Mouse (Mus musculus) kidney, postnatal 0 days (tissue): ENCODE measurements around the gene Amotl1. TPM values are rescaled to one million over a fixed set of nuclear protein-coding genes. Genes with fewer than 3 reads are reported as not detected.

Experiments
- ATAC-seq: fragments of 200-750 bp; cut with Nextera tagmentation; replicated peaks from 2 replicates; pipeline ENCODE4 v1.8.0; 2017; ENCODE audit warnings: low read depth, moderate number of reproducible peaks, moderate TSS enrichment, moderate library complexity; ENCODE audit not compliant: low FRiP score
- DNase-seq: peaks from one replicate; pipeline ENCODE4 v3.0.0-alpha.2; 2016; ENCODE audit warnings: low spot score
- H3K27ac ChIP-seq: fragments of 300-500 bp; sonication (generic); 2 replicates; pipeline ENCODE4 v1.5.1; 2014; ENCODE audit warnings: mild to moderate bottlenecking
- H3K27me3 ChIP-seq: fragments of 300-500 bp; sonication (generic); 2 replicates; pipeline ENCODE4 v1.6.1; 2014; ENCODE audit warnings: low read length, mixed read lengths; ENCODE audit not compliant: insufficient read depth
- H3K36me3 ChIP-seq: fragments of 300-500 bp; sonication (generic); 2 replicates; pipeline ENCODE4 v1.6.1; 2014; ENCODE audit warnings: low read length, mixed read lengths; ENCODE audit not compliant: insufficient read depth
- H3K4me1 ChIP-seq: fragments of 300-500 bp; sonication (generic); replicated peaks from 2 replicates; pipeline ENCODE4 v1.6.1; 2014; ENCODE audit warnings: antibody characterized with exemption, low read length, mixed read lengths; ENCODE audit not compliant: insufficient read depth
- H3K4me2 ChIP-seq: fragments of 300-500 bp; sonication (generic); 2 replicates; pipeline ENCODE4 v1.6.1; 2014; ENCODE audit warnings: mild to moderate bottlenecking, low read length, moderate library complexity, mixed read lengths
- H3K4me3 ChIP-seq: fragments of 300-500 bp; sonication (generic); replicated peaks from 2 replicates; pipeline ENCODE4 v1.5.1; 2014; ENCODE audit warnings: low read depth, low read length
- H3K9ac ChIP-seq: fragments of 300-500 bp; sonication (generic); 2 replicates; pipeline ENCODE4 v1.6.1; 2014; ENCODE audit warnings: low read depth, low read length
- H3K9me3 ChIP-seq: fragments of 300-500 bp; sonication (generic); replicated peaks from 2 replicates; pipeline ENCODE4 v1.6.1; 2016; ENCODE audit warnings: low read length, inconsistent platforms, mixed read lengths
- CTCF ChIP-seq: IDR thresholded peaks from 2 replicates; pipeline ENCODE4 v1.5.1; 2016; ENCODE audit warnings: antibody characterized with exemption, low read depth, mild to moderate bottlenecking, moderate library complexity
- WGBS: fragments of 180-500 bp; shearing (Covaris S2); extraction: QIAGEN DNeasy Blood & Tissue Kit; methylation state at CpG from one replicate; pipeline ENCODE4 v1.1.7; 2014; 5-methylcytosine and 5-hydroxymethylcytosine counted together
- polyA plus RNA-seq: library from polyadenylated mRNA; unstranded; fragments of >200 nt; fragmentation: Nextera tagmentation; extraction: Ambion mirVana; gene quantifications from 2 replicates; pipeline ENCODE4 v1.2.1, GENCODE M21; 2015

Amotl1 gene
- polyA plus RNA-seq, 1 experiment from 2014 or later = 12.0 TPM

DNA sequence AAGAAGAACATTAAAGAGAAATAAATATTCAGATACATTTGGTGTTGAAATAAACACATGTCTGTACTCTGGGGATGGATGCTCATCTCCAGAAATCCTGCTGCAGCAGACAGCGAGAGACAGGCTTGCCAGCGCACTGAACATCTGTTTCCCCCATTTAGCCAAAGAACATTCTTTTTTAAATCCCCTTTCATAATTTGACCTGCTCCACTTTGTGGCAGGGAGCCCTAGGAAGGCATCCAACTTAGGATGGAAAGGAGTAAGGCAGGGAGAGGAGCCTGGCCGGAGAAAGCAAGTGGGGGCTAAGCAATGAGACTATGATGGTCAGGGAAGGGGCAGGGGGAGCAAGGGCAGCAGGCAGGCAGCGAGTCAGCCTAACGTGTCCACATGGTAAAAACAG is 21.6 kb downstream of the Amotl1 start:
- no peaks in the 10 kb centered on the region for H3K9me3 ChIP-seq
- no peaks in the 10 kb centered on the region for H3K27me3 ChIP-seq
- H3K9ac ChIP-seq = no peak overlapping the region
- H3K4me2 ChIP-seq = no peak overlapping the region
- 0 out of 2 replicates have a peak, but pooled peaks cover 7% of the 10 kb centered on the region for H3K4me1 ChIP-seq
- WGBS = 38% methylated on average over 5 of the region's 5 CpGs
- H3K36me3 ChIP-seq = no peaks in the 10 kb centered on the region
- H3K27ac ChIP-seq = no peak overlapping the region
- ATAC-seq = no peak
- TF ChIP-seq CTCF = no peak
- DNase-seq = no peak
- no peak overlapping the region for H3K4me3 ChIP-seq

GRCm38 (mm10) chr9:14622848-14623247 is 22.0 kb downstream of the Amotl1 start:
- no peak for ATAC-seq
- DNase-seq = peak; percentile 69
- Histone ChIP-seq H3K4me2 (no peak overlapping the region), H3K27ac (no peak overlapping the region), H3K9me3 (no peaks in the 10 kb centered on the region), H3K9ac (no peak overlapping the region), H3K4me1 (0 out of 2 replicates have a peak, but pooled peaks cover 7% of the 10 kb centered on the region), H3K36me3 (no peaks in the 10 kb centered on the region), H3K27me3 (no peaks in the 10 kb centered on the region), H3K4me3 (no peak overlapping the region)
- 31% methylated on average over 3 of the region's 3 CpGs for WGBS
- TF ChIP-seq CTCF = no peak

- H3K27me3 ChIP-seq = no peaks in the 10 kb centered on the region
- no peak for TF ChIP-seq CTCF
- H3K27ac ChIP-seq = no peak overlapping the region
- H3K4me1 ChIP-seq = 0 out of 2 replicates have a peak, but pooled peaks cover 10% of the 10 kb centered on the region
- H3K9ac ChIP-seq = no peak overlapping the region
- DNase-seq (no peak), ATAC-seq (no peak)
- no peak overlapping the region for H3K4me3 ChIP-seq
- 77% methylated on average over 5 of the region's 5 CpGs for WGBS
- H3K4me2 ChIP-seq = no peak overlapping the region
- no peaks in the 10 kb centered on the region for H3K9me3 ChIP-seq
- H3K36me3 ChIP-seq = no peaks in the 10 kb centered on the region
Measured at GRCm38 (mm10) chr9:14620107-14620506, 24.7 kb downstream of the Amotl1 start.

DNA sequence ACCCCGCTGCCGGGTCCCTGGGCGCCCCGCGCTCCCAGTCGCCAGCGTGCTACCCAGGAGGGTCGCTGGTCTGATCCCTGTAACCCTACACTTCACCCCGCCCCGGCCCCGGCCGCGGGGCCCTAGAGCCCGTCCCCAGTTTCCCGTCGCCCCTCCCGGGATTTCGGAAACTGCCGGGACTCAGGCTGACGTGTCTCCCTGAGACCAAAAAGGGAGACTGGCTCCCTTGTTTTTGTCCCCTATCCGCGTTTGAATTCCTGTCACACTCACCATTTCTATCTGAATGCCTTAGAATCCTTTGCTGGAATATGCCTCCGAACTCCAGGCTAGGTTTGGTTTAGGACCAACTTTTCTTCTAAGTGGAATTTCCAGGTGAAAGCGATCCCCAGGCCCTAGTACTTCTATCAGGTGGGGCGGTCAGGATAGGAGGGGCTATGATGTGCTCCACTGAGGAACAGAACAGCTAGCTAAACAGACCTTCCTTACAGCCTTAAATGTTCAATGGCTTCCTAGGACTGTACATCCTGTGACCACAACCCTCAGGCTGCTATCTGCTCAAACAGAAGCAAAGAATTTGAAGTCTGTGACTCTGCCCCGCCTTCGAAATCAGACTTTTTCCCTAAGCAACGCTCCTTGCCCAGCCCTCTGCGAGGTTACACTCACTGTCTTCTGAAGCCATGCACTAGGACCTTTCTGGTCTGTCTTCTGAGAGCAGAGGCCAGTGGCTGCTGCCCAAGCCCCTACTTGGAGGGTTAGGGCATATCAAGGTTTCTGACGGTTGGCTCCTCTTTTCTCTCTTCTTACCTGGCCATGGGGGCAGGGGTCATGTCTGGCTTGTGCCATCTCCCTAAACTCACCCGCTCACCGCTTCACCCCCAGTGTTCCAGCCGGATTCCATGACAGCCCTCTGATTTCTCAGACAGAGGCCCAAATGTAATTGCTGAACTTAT is 29.6 kb downstream of the Amotl1 start:
- Histone ChIP-seq H3K4me3 (peak overlapping the region; percentile 94), H3K4me2 (peak overlapping the region; percentile 68), H3K9ac (peak overlapping the region; percentile 96), H3K9me3 (no peaks in the 10 kb centered on the region), H3K36me3 (no peaks in the 10 kb centered on the region), H3K27ac (peak overlapping the region; percentile 96), H3K27me3 (no peaks in the 10 kb centered on the region), H3K4me1 (peaks cover 23% of the 10 kb centered on the region)
- 15% methylated on average over 25 of the region's 33 CpGs for WGBS
- TF ChIP-seq CTCF = no peak
- ATAC-seq (peak; percentile 87), DNase-seq (peak; percentile 75)

DNA sequence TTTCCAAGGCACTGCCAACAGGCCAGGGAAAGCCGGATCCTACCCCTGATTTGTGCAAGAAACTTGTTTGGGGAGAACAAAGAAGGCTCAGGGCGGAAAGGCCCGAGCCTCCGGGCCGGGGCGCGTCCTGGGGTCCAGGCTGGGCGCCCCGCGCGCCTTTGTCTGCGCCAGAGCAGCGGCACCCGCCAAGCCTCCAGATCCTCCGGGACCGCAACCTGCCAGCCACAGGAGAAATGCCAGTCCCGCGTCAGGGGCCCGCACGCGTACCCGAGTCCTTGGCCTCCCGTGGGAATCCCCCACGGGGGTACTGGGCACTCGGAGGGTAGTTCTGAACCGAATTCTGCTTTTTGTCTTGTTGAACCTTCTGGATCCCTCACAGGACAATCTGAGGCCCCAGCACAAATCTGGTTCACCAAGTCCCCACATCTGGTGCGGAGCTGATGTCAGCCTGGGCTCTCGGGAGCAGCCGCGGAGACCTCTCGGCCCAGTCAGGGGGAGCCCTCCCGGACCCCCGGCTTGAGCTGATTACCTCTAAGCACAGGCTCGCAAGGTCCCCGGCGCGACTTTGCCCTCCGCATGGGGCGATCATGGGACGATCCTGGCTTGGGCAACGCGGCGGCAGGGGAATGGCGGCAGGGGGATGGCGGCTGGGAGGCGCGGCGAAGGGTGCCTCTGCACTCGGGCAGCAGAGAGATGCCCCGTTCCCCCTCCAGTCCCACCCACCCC is 30.5 kb downstream of the Amotl1 start:
- peak; percentile 54 for ATAC-seq
- H3K4me2 ChIP-seq = peak overlapping the region; percentile 68
- H3K4me3 ChIP-seq = peak overlapping the region; percentile 94
- peaks cover 30% of the 10 kb centered on the region for H3K4me1 ChIP-seq
- peak overlapping the region; percentile 96 for H3K9ac ChIP-seq
- H3K27ac ChIP-seq = peak overlapping the region; percentile 96
- DNase-seq = peak; percentile 58
- WGBS = under 1% methylated on average over 50 of the region's 50 CpGs
- TF ChIP-seq CTCF = no peak
- H3K9me3 ChIP-seq = no peaks in the 10 kb centered on the region
- H3K36me3 ChIP-seq = no peaks in the 10 kb centered on the region
- H3K27me3 ChIP-seq = no peaks in the 10 kb centered on the region
